Mouse (Mus musculus): ENCODE measurements around the gene Platr25. TPM values are rescaled to one million over a fixed set of nuclear protein-coding genes. Genes with fewer than 3 reads are reported as not detected.
"Not testable (repeated sequence)": the region's sequence is repeated elsewhere in the genome, so short reads cannot be mapped to it uniquely, and the experiment has no call there.

The Platr25 gene
- polyA plus RNA-seq (2015; fragmentation: Nextera tagmentation; extraction: Ambion mirVana) = 38.9 and 43.0 TPM in 2 replicates

DNA sequence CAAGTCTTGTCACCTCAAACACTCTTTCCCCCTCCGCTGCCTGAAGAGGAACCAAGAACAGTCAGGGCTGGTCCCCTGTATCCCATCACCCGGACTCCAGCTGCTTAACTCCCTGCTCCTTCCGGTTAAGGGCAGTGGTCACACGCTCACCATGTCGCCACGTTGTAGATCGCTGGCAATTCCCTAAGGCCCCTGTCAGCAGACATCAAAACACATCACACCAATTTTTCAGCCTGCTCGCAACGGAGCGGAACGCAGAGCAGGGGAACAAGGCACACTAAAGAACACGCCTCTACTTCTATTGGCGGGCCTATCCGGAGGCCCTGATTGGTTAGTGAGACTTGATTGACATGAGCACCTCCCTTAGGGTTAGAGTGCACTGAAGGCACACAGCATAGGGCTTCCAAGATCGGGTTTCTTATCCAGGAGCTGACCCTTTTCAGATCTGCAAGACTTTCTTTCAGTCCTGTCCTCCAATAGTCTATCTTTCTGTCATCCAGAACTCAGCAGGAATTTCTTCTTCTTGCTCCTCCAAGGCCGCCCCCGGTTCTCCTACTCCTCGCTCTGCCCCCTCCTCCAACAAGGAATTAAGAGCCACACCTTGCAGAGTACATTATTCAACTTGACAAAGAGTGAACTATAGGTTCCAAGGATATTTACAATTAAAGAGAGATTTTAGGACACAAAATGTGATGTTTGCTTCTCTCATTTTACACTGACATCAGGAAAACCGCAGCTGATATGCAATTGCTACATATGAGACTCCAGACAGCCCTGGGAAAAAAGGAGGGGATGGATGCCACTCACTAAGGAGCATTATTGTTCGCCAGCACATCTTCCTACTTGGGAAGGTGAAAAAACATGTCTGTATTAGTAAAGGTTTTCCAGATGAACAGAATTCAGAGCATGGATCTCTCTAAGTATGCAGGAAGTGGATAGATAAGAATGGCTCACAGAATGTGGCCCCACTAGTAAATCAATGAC is at the start of gene Platr25:
TSS of gene Platr25 (minus strand) at position 278 of the 984 bp plus-strand sequence.
- peak; percentile 90; the same call in 1 of the 2 replicates for ATAC-seq (ENCODE audit: low FRiP score, low read depth)
- peak within 1 kb of the TSS; percentile 59 for H3K4me2 ChIP-seq (replicated peaks)
- peak within 1 kb of the TSS; percentile 52 for H3K4me3 ChIP-seq
- peak within 1 kb of the TSS; percentile 67 for H3K9ac ChIP-seq
- not testable (repeated sequence) for H3K27ac ChIP-seq, H3K36me3 ChIP-seq, H3K27me3 ChIP-seq, H3K4me1 ChIP-seq, H3K9me3 ChIP-seq
- 11% methylated on average over 20 of the region's 20 CpGs for WGBS

DNA sequence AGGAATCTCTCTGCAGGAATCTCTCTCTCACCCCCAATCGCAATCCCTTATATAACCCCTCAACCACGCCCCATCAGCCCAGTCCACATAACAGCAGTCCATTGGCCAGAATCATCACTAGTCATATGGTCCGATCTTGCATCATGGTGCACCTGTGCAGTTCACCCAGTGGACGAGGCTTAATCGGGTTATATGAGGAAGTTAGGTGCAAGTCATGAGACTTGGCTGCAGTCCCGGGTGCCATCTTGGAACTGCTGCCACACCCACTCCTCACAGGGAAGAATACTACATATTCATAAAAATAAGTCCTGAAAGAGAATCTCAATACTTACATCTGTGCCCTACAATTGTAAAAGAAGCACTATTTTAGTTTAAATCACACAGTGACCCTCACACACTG is 47.5 kb upstream of the Platr25 start:
- H3K27me3 ChIP-seq; H3K27ac ChIP-seq; H3K9ac ChIP-seq; H3K9me3 ChIP-seq; ATAC-seq (ENCODE audit: low FRiP score, low read depth); H3K4me3 ChIP-seq; H3K36me3 ChIP-seq; H3K4me2 ChIP-seq (replicated peaks); H3K4me1 ChIP-seq: not testable (repeated sequence)
- WGBS = 88% methylated on average over 6 of the region's 6 CpGs

DNA sequence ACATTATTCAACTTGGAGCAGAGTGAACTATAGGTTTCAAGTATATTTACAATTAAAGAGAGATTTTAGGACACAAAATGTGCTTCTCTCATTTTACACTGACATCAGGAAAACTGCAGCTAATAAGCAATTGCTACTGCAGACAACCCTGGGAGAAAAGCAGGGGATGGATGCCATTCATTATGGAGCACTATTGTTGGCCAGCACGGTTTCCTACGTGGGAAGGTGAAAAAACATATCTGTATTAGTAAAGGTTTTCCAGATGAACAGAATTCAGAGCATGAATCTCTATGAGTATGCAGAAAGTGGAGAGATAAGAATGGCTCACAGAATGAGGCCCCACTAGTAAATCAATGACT is 25.6 kb upstream of the Platr25 start:
- H3K4me3 ChIP-seq = peak overlapping the region; percentile 51
- H3K9me3 ChIP-seq = peaks cover 15% of the 10 kb centered on the region; the same call in 1 of the 2 replicates
- not testable (repeated sequence) for ATAC-seq (ENCODE audit: low FRiP score, low read depth); H3K27ac ChIP-seq; H3K4me1 ChIP-seq; H3K27me3 ChIP-seq; H3K9ac ChIP-seq; H3K36me3 ChIP-seq
- WGBS = 63% methylated on average over 2 of the region's 2 CpGs
- H3K4me2 ChIP-seq (replicated peaks) = peak overlapping the region; percentile 75

DNA sequence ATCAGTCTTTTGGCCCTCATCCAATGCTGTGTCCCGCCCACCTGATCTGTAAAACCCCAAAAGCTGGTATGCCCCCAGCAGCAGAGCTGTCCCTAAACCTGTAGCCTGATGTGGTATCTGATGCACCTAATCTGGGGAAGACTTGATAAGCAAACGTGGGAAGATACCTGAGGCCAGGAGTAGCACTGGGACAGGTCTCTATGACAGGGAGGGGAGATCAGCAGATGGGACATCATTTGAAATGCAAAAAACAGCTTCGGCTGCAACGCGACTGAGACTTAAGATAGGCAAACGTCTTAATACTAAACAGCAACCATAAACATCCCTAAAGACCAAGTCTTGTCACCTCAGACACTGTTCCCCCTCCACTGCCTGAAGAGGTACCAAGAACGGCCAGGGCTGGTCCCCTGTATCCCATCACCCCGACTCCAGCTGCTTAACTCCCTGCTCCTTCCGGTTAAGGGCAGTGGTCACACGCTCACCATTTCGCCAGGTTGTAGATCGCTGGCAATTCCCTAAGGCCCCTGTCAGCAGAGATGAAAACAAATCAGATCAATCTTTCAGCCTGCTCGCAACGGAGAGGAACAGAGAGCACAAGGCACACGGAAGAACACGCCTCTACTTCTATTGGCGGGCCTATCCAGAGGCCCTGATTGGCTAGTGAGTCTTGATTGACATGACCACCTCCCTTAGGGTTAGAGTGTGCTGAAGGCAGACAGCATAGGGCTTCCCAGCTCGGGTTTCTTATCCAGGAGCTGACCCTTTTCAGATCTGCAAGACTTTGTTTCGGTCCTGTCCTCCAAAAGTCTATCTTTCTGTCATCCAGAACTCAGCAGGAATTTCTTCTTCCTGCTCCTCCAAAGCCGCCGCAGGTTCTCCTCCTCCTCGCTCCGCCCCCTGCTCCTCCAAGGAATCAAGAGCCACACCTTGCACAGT is 25.0 kb upstream of the Platr25 start, which contains the start of gene Gm5141:
TSS of gene Gm5141 (minus strand) at position 610 of the 936 bp plus-strand sequence.
- H3K36me3 ChIP-seq, H3K27me3 ChIP-seq, H3K27ac ChIP-seq, H3K4me1 ChIP-seq: not testable (repeated sequence)
- Histone ChIP-seq H3K4me3 (peak within 1 kb of the TSS; percentile 51), H3K4me2 (replicated peaks) (peak within 1 kb of the TSS; percentile 75), H3K9ac (peak within 1 kb of the TSS; percentile 68), H3K9me3 (peaks cover 18% of the 10 kb centered on the region; the same call in 1 of the 2 replicates)
- ATAC-seq (ENCODE audit: low FRiP score, low read depth) = peak; percentile 98
- 5% methylated on average over 23 of the region's 23 CpGs for WGBS

DNA sequence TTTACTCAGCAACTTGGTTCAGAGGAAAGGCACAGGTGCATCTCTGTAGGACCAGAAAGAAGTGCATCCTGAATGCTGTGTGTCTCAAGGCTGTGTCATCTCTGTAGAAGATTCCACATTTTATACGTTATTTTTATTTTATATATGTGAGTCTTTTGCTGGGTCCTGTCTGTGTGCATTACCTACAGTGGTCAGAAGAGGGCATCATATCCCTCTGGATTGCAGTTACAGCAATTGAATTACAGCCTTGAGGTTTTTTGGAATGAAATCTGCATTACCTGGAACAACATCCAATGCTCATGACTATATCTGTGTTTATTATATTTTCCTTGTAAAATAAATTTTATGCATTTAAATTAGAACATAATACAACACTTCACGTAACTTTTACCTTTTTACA is 3.3 kb upstream of the Platr25 start:
- H3K4me2 ChIP-seq (replicated peaks); H3K36me3 ChIP-seq; H3K4me1 ChIP-seq; H3K27me3 ChIP-seq; H3K9ac ChIP-seq; H3K4me3 ChIP-seq; H3K9me3 ChIP-seq; H3K27ac ChIP-seq; ATAC-seq (ENCODE audit: low FRiP score, low read depth): not testable (repeated sequence)
- 57% methylated on average over 2 of the region's 2 CpGs for WGBS

DNA sequence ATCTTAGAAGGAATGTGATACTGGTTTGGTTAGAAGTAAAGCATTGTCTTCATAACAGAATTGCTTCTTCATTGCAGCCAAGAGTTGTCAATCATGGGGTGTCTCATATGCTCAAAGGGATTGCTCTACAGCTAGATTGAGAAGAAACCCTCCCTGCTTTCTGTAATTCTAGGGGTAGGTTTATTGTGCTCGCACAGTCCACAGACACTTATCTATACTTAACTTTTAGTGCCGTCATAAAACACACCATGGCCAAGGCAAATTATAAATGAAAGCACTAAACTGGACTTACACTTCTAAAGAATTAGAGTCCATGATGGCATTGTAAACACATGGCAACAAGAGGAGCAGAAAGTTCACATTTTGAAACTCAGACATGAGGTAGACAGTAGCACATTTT is 27.2 kb downstream of the Platr25 start:
- Histone ChIP-seq H3K9ac (no peak overlapping the region), H3K9me3 (no peaks in the 10 kb centered on the region), H3K27me3 (no peaks in the 10 kb centered on the region), H3K27ac (no peak overlapping the region), H3K36me3 (peaks cover 8% of the 10 kb centered on the region; the same call in 1 of the 2 replicates), H3K4me1 (no peaks in the 10 kb centered on the region), H3K4me2 (replicated peaks) (no peak overlapping the region), H3K4me3 (no peak overlapping the region)
- ATAC-seq (ENCODE audit: low FRiP score, low read depth) = no peak
- 67% methylated on average over 2 of the region's 2 CpGs for WGBS

DNA sequence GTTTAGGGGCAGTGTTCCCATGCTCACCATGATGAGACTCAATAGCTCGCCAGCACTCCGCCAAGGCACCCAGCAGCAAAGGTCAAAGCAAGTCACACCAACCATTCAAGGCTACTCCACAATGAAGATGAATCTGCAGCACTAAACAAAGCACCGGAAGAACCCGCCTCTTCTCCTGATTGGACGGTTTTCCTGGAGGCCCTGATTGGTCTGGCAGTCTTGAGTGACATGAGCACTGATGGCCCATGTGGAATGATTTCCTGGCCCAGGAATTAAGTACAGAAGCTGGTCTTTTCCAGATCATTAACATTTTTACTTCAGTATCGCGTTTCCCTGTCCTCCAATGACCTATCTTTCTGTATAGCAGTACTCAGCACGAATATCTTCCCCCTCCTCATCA is 47.9 kb downstream of the Platr25 start:
- not testable (repeated sequence) for H3K27me3 ChIP-seq, H3K9ac ChIP-seq
- 94% methylated on average over 8 of the region's 8 CpGs for WGBS

DNA sequence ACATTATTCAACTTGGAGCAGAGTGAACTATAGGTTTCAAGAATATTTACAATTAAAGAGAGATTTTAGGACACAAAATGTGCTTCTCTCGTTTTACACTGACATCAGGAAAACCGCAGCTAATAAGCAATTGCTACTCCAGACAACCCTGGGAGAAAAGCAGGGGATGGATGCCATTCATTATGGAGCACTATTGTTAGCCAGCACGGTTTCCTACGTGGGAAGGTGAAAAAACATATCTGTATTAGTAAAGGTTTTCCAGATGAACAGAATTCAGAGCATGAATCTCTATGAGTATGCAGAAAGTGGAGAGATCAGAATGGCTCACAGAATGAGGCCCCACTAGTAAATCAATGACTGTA is 75.2 kb downstream of the Platr25 start:
- peak overlapping the region; percentile 53 for H3K4me3 ChIP-seq
- not testable (repeated sequence) for H3K27me3 ChIP-seq; H3K27ac ChIP-seq; ATAC-seq (ENCODE audit: low FRiP score, low read depth); H3K4me1 ChIP-seq
- 35% methylated on average over 4 of the region's 4 CpGs for WGBS
- H3K36me3 ChIP-seq = peaks cover 20% of the 10 kb centered on the region
- peaks cover 19% of the 10 kb centered on the region for H3K9me3 ChIP-seq
- H3K9ac ChIP-seq = peak overlapping the region; percentile 54; the same call in 1 of the 2 replicates
- peak overlapping the region; percentile 51 for H3K4me2 ChIP-seq (replicated peaks)

More for the DNA sequence above, 47.9 kb downstream of the Platr25 start:
- H3K36me3 ChIP-seq; H3K4me3 ChIP-seq; H3K4me1 ChIP-seq; H3K9me3 ChIP-seq; H3K27ac ChIP-seq; H3K4me2 ChIP-seq (replicated peaks); ATAC-seq (ENCODE audit: low FRiP score, low read depth): not testable (repeated sequence)

DNA sequence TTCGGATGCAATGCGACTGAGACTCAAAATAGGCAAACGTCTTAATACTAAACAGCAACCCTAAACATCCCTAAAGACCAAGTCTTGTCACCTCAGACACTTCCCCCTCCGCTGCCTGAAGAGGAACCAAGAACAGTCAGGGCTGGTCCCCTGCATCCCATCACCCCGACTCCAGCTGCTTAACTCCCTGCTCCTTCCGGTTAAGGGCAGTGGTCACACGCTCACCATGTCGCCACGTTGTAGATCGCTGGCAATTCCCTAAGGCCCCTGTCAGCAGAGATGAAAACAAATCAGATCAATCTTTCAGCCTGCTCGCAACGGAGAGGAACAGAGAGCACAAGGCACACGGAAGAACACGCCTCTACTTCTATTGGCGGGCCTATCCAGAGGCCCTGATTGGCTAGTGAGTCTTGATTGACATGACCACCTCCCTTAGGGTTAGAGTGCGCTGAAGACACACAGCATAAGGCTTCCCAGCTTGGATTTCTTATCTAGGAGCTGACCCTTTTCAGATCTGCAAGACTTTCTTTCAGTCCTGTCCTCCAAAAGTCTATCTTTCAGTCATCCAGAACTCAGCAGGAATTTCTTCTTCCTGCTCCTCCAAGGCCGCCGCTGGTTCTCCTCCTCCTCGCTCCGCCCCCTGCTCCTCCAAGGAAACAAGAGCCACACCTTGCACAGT is 75.8 kb downstream of the Platr25 start:
- ATAC-seq (ENCODE audit: low FRiP score, low read depth) = peak; percentile 99
- WGBS = 2% methylated on average over 20 of the region's 20 CpGs
- not testable (repeated sequence) for H3K4me1 ChIP-seq, H3K27me3 ChIP-seq
- Histone ChIP-seq H3K4me3 (peak overlapping the region; percentile 53), H3K27ac (peak overlapping the region; percentile 39; the same call in 1 of the 2 replicates), H3K36me3 (peaks cover 25% of the 10 kb centered on the region), H3K4me2 (replicated peaks) (peak overlapping the region; percentile 61), H3K9me3 (peaks cover 23% of the 10 kb centered on the region), H3K9ac (peak overlapping the region; percentile 72)

DNA sequence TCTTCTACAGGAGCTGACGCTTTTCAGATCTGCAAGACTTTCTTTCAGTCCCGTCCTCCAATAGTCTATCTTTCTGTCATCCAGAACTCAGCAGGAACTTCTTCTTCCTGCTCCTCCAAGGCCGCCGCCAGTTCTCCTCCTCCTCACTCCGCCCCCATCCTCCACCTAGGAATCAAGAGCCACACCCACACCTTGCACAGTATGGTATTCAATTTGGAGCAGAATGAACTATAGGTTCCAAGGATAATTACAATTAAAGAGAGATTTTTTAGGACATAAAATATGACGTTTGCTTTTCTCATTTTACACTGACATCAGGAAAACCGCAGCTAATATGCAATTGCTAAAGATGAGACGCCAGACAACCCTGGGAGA is 107.2 kb downstream of the Platr25 start:
- ATAC-seq (ENCODE audit: low FRiP score, low read depth) = peak; percentile 77
- no peak overlapping the region for H3K27ac ChIP-seq
- H3K9me3 ChIP-seq = peaks cover 3% of the 10 kb centered on the region
- 27% methylated on average over 8 of the region's 8 CpGs for WGBS
- no peaks in the 10 kb centered on the region for H3K4me1 ChIP-seq
- H3K4me2 ChIP-seq (replicated peaks) = peak overlapping the region; percentile 61
- H3K9ac ChIP-seq = peak overlapping the region; percentile 69; the same call in 1 of the 2 replicates
- H3K4me3 ChIP-seq = peak overlapping the region; percentile 55
- no peaks in the 10 kb centered on the region for H3K27me3 ChIP-seq
- H3K36me3 ChIP-seq = peaks cover 14% of the 10 kb centered on the region

DNA sequence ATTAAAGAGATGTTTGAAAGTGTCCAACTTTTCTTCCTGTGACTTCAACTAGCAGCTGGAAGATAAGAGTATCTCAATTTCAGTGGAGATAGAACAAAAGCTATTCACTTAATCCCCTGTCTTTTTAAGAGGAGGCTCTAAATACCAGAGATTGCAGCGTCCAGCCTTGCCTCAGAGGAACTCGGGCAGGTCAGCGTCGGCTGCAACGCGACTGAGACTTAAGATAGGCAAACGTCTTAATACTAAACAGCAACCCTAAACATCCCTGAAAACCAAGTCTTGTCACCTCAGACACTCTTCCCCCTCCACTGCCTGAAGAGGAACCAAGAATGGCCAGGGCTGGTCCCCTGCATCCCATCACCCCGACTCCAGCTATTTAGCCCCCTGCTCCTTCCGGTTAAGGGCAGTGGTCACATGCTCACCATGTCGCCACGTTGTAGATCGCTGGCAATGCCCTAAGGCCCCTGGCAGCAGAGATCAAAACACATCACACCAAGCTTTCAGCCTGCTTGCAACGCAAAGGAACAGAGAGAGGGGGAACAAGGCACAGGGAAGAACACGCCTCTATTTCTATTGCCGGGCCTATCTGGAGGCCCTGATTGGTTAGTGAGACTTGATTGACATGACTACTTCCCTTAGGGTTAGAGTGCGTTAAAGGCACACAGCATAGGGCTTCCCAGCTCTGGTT is 107.7 kb downstream of the Platr25 start:
- Histone ChIP-seq H3K4me2 (replicated peaks) (peak overlapping the region; percentile 61), H3K4me3 (peak overlapping the region; percentile 55), H3K36me3 (peaks cover 16% of the 10 kb centered on the region), H3K9ac (peak overlapping the region; percentile 69)
- not testable (repeated sequence) for H3K27me3 ChIP-seq, H3K4me1 ChIP-seq, H3K27ac ChIP-seq, H3K9me3 ChIP-seq
- WGBS = under 1% methylated on average over 16 of the region's 16 CpGs
- ATAC-seq (ENCODE audit: low FRiP score, low read depth) = peak; percentile 96

Measured in limb, embryonic 13.5 days (tissue).